Mouse (Mus musculus) C2C12 (cell line): ENCODE data around the gene Phex. TPM values are rescaled to one million over a fixed set of nuclear protein-coding genes. Genes with fewer than 3 reads are reported as not detected.

Experiments
- H3K27me3 ChIP-seq: one replicate; pipeline ENCODE4 v1.6.1; 2011; ENCODE audit not compliant: control insufficient read depth, insufficient read depth, insufficient read length
- H3K36me3 ChIP-seq: one replicate; pipeline ENCODE4 v1.6.1; 2011; ENCODE audit not compliant: control insufficient read depth, insufficient read depth
- H3K4me3 ChIP-seq: one replicate; pipeline ENCODE4 v1.5.1; 2011; ENCODE audit warnings: mild to moderate bottlenecking, control low read depth; ENCODE audit not compliant: poor library complexity, insufficient read depth, severe bottlenecking
- H3K79me2 ChIP-seq: one replicate; pipeline ENCODE4 v1.6.1; 2011; ENCODE audit not compliant: control insufficient read depth, insufficient read depth
- H3K79me3 ChIP-seq: one replicate; pipeline ENCODE4 v1.6.1; 2011; ENCODE audit warnings: low read depth, control low read depth
- H3ac ChIP-seq: one replicate; pipeline ENCODE3; 2011; ENCODE audit warnings: low read depth; ENCODE audit not compliant: control insufficient read depth, insufficient read length
- CEBPB ChIP-seq: IDR thresholded peaks from one replicate; pipeline ENCODE4 v1.6.1; 2011; ENCODE audit warnings: low read depth, mild to moderate bottlenecking, control low read depth, moderate library complexity
- CTCF ChIP-seq: IDR thresholded peaks from one replicate; pipeline ENCODE4 v1.5.1; 2011; ENCODE audit not compliant: control insufficient read depth, insufficient read depth, insufficient read length
- FOSL1 ChIP-seq: IDR thresholded peaks from one replicate; pipeline ENCODE4 v1.8.0; 2011; ENCODE audit warnings: mild to moderate bottlenecking, low read length; ENCODE audit not compliant: poor library complexity, insufficient read depth, severe bottlenecking
- MAX ChIP-seq: IDR thresholded peaks from one replicate; pipeline ENCODE4 v1.6.1; 2011; ENCODE audit warnings: mild to moderate bottlenecking, control low read depth
- MYOD1 ChIP-seq: IDR thresholded peaks from one replicate; pipeline ENCODE4 v1.6.1; 2011; ENCODE audit warnings: low read depth; ENCODE audit not compliant: control insufficient read depth, insufficient read length
- MYOG ChIP-seq: IDR thresholded peaks from one replicate; pipeline ENCODE4 v1.6.1; 2011; ENCODE audit not compliant: control insufficient read depth, insufficient read length; ENCODE audit errors: extremely low read depth
- USF1 ChIP-seq: IDR thresholded peaks from one replicate; pipeline ENCODE4 v1.6.1; 2011; ENCODE audit warnings: low read depth, mild to moderate bottlenecking, control low read depth, moderate library complexity
- polyA plus RNA-seq: library from polyadenylated mRNA; unstranded; fragments of >200 nt; fragmentation: generic; extraction: Trizol; gene quantifications from one replicate; pipeline ENCODE4 v1.2.1, GENCODE M21; 2012; ENCODE audit warnings: missing spikeins

Phex gene
- polyA plus RNA-seq, 1 experiment, result 0.63 TPM

DNA sequence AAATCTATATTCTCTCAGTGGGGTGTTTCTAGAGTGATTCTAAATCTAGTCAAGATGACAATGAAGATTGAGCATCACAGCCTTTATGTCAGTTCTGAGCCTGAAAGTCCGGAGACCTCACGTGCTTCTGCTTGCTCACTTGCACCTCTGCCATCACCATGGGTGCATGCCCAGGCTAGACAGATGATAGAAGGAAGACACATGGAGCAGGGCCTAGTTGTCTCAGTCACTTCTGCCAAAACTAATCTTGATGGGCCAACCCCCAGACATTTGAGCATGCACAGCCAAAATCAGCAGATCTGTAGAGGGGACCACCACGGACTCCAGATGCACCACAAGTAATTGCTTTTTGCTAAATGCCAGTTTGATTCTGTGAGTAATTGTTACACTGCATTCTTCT lies 85.3 kb downstream of the Phex start:
- H3K27me3 ChIP-seq, result no peaks in the 10 kb centered on the region
- no peaks in the 10 kb centered on the region for H3K79me3 ChIP-seq
- TF ChIP-seq MYOD1, result no peak
- no peak for TF ChIP-seq MAX
- no peak for TF ChIP-seq CEBPB
- TF ChIP-seq USF1, result no peak
- TF ChIP-seq CTCF, result no peak
- no peak for TF ChIP-seq MYOG
- TF ChIP-seq FOSL1, result no peak
- no peak overlapping the region for H3ac ChIP-seq
- no peaks in the 10 kb centered on the region for H3K79me2 ChIP-seq
- H3K4me3 ChIP-seq, result no peak overlapping the region
- H3K36me3 ChIP-seq, result no peaks in the 10 kb centered on the region

DNA sequence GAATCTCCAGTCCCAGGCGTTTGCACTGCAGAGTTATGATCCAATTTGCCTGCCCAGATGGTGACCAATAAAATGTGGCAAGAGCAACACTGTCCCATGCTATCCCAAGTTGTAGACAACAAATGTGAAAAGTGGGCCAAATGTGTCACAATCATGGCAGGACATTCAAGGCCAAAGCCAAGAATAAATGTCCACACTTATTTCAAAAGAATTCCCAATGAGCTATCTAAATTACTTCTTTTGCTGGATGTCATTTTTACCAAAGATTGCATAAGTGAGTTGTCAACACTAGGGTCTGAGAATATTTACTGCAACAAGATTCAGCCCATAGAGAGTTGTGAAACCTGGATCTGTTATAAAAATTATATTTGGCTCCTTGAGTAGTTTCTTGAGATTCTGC lies 86.7 kb downstream of the Phex start:
- Histone ChIP-seq H3K4me3 (no peak overlapping the region), H3K79me3 (no peaks in the 10 kb centered on the region), H3K79me2 (no peaks in the 10 kb centered on the region), H3ac (no peak overlapping the region), H3K27me3 (no peaks in the 10 kb centered on the region), H3K36me3 (no peaks in the 10 kb centered on the region)
- TF ChIP-seq MAX, result no peak
- no peak for TF ChIP-seq CEBPB
- TF ChIP-seq MYOD1, result no peak
- no peak for TF ChIP-seq FOSL1

DNA sequence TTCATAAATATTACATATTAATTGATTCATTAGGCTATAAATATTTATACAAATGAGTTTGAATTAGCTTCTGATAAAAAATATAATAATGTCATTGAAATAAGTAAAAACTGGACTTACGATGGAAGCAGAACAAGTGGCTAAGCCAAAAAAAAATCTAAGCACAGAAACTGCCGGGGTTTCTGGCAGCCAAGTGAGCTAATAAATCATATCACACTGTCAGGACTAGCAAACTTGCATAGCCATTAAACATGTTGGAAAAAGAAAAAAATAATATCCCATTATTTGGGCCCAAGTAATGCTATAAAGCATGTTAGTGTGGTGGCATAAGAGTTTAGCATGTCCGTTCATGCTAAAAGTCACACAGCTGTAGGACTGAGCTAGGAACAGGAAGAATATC lies 87.4 kb downstream of the Phex start:
- no peaks in the 10 kb centered on the region for H3K27me3 ChIP-seq
- no peak overlapping the region for H3ac ChIP-seq
- H3K79me2 ChIP-seq, result no peaks in the 10 kb centered on the region
- H3K4me3 ChIP-seq, result no peak overlapping the region
- no peak for TF ChIP-seq MYOG
- no peak for TF ChIP-seq MYOD1
- no peak for TF ChIP-seq CTCF
- TF ChIP-seq USF1, result no peak
- no peak for TF ChIP-seq CEBPB
- TF ChIP-seq FOSL1, result no peak
- no peak for TF ChIP-seq MAX
- no peaks in the 10 kb centered on the region for H3K36me3 ChIP-seq
- no peaks in the 10 kb centered on the region for H3K79me3 ChIP-seq

DNA sequence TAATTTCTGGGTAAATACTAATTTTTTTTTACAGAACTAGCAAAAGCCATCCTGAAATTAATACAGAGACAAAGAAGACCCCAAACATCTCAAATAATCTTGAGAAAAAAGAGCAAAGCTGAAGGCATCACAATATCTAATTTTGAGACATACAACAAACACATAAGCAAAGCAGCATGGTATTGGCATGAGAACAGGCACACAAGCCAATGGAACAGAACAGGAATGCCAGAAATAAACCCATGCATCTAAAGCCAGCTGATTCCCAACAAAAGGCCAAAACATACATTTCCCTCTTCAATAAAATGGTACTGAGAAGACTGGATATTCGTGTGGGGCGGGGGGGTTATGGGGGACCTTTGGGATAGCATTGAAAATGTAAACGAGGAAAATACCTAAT lies 90.7 kb downstream of the Phex start:
- H3K79me3 ChIP-seq, result no peaks in the 10 kb centered on the region
- no peaks in the 10 kb centered on the region for H3K27me3 ChIP-seq
- H3K79me2 ChIP-seq, result no peaks in the 10 kb centered on the region
- TF ChIP-seq FOSL1 (no peak), CTCF (no peak), MYOG (no peak), CEBPB (no peak), MAX (no peak), USF1 (no peak), MYOD1 (no peak)
- no peak overlapping the region for H3ac ChIP-seq
- no peaks in the 10 kb centered on the region for H3K36me3 ChIP-seq
- H3K4me3 ChIP-seq, result no peak overlapping the region

DNA sequence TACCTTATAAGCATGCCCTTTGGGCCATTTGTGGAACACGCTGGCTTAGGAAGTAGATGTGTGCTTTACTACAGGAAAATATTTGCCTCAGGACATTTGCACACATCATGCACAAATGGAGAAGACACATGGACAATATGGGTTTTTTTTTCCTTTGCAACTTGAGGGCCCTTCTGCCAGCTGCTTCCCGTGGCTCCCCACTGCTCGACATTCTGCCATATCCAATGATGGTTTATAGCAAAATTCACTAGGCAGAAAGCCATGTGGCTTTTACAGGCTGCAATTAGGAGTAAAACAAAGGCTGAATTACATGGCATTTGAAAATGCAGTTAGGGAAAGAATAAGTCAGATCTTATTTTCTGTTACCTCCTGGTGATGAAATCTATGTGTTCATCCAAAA lies 104.8 kb downstream of the Phex start:
- no peaks in the 10 kb centered on the region for H3K36me3 ChIP-seq
- H3K4me3 ChIP-seq, result no peak overlapping the region
- TF ChIP-seq MYOD1, result no peak
- TF ChIP-seq CEBPB, result no peak
- TF ChIP-seq USF1, result no peak
- TF ChIP-seq MYOG, result no peak
- no peak for TF ChIP-seq MAX
- no peak for TF ChIP-seq FOSL1
- no peak for TF ChIP-seq CTCF
- no peaks in the 10 kb centered on the region for H3K79me3 ChIP-seq
- H3ac ChIP-seq, result no peak overlapping the region
- H3K79me2 ChIP-seq, result no peaks in the 10 kb centered on the region
- no peaks in the 10 kb centered on the region for H3K27me3 ChIP-seq

DNA sequence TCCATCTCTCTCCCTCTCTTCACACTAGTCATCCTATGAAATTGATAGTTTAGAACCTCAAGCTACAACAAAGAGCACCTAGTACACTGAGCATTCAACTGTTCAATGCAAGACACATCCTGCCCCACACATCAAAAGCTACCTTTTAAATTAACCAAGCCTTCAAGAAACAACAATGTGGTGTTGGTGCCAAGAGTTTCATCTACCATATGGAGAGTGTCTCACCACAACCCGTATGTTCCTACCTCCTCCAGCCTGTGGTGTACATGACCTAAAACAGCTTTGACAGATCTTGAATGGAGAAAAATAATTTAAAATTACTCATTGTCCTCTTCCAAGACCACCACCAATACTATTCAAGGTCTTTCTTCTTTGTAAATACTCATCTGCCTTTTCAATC lies 106.9 kb downstream of the Phex start:
- H3K79me3 ChIP-seq, result no peaks in the 10 kb centered on the region
- no peak overlapping the region for H3K4me3 ChIP-seq
- no peaks in the 10 kb centered on the region for H3K27me3 ChIP-seq
- H3K79me2 ChIP-seq, result no peaks in the 10 kb centered on the region
- no peak overlapping the region for H3ac ChIP-seq
- TF ChIP-seq USF1 (no peak), FOSL1 (no peak), MYOD1 (no peak), CTCF (no peak), MYOG (no peak)
- no peaks in the 10 kb centered on the region for H3K36me3 ChIP-seq
